Mouse (Mus musculus): ENCODE data around the gene Erp29.

The Erp29 gene

GRCm38 (mm10) chr5:121449976-121450375 is 2.3 kb downstream of the Erp29 start:
- peak; percentile 30 for DNase-seq (ENCODE audit: low read depth, low spot score)

DNA sequence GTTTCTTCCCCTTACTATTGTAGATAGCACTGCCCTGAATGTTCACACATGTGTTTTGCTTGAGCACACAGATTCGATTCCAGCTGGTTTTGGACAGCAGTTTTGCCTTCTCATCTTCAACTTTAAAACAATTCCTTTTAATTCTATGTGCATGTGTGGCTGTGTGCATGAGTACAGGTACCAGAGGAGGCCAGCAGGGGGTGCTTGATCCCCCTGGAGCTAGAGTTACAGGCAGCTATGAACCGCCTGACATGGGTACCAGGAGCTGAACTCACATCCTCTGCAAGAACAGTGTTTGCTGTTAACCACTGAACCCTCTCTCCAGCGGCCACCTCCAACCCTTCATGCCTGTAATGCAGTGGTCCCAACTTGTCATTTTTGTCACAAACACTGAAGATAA is 3.9 kb downstream of the Erp29 start:
- DNase-seq (ENCODE audit: low read depth, low spot score), result no peak

- DNase-seq (ENCODE audit: low read depth, low spot score), result no peak
Observed at GRCm38 (mm10) chr5:121444870-121445269, 7.4 kb downstream of the Erp29 start.

- DNase-seq (ENCODE audit: low read depth, low spot score), result peak; percentile 24
Observed at GRCm38 (mm10) chr5:121443548-121443947, 8.8 kb downstream of the Erp29 start.

- DNase-seq (ENCODE audit: low read depth, low spot score), result no peak
Observed at GRCm38 (mm10) chr5:121438756-121439155, 13.6 kb downstream of the Erp29 start.

DNA sequence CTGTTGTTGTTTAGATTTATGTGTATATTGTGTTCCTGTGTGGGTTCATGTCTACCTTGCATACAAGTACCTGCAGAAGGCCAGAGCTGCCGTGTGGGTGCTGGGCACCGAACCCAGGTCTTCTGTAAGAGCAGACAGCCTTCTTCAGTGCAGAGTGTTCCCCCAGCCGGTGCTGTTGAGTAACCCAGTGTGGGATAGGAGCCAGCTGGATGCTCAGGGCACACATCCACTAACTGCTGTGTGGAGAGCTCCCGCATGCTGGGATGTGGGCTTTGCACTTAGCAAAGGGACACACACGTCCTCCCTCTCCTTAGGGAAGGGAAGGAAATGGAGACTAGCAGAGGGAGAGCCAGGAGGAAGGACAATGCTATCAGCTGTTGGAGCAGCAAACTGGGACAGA is 14.2 kb downstream of the Erp29 start:
- no peak for DNase-seq (ENCODE audit: low read depth, low spot score)

DNA sequence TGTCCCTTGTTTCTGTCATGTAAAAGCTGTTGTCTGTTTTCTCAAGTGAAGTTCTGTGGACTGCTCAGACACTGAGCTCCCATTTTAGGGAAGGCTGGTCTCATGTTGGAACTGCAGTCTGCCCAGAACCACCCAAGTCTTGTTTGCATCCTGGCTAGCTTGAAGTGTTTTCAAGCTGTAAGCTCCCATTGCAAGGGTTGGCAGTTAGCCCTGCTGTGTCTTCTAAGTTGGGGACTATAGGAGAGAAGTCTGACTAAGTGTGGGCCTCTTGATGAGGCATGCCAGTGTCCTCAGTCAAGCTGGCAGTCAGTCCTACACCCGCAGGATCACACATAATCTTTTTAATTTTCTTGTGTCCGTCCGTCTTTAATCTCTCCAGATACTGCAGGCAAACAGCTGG is 23.4 kb downstream of the Erp29 start:
- DNase-seq (ENCODE audit: low read depth, low spot score), result no peak

GRCm38 (mm10) chr5:121423297-121423696 is 29.0 kb downstream of the Erp29 start:
- no peak for DNase-seq (ENCODE audit: low read depth, low spot score)

GRCm38 (mm10) chr5:121422787-121423186 is 29.5 kb downstream of the Erp29 start:
- no peak for DNase-seq (ENCODE audit: low read depth, low spot score)

DNA sequence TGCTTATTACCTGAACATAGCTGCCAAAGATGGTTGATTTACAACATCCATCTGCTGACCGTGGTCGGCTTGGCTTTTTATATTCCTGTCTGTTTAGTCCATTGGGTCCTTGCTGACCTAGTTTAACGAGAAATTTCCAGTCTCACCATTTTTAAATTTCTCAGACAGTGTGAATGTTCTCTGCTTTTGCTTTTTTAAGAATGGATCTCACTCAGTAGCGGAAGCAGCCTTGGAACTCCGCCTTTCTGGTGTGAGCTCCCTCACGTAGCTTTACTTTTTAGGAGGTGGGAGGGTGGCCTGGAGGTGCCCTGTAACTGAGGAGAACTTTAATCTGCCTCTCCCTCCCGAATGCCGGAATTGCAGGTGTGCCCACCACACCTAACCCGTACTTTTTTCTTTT is 31.6 kb downstream of the Erp29 start:
- DNase-seq (ENCODE audit: low read depth, low spot score), result no peak

- DNase-seq (ENCODE audit: low read depth, low spot score), result no peak
Observed at GRCm38 (mm10) chr5:121410975-121411374, 41.3 kb downstream of the Erp29 start.

- no peak for DNase-seq (ENCODE audit: low read depth, low spot score)
Observed at GRCm38 (mm10) chr5:121407856-121408255, 44.5 kb downstream of the Erp29 start.

- DNase-seq (ENCODE audit: low read depth, low spot score), result no peak
Observed at GRCm38 (mm10) chr5:121400849-121401248, 51.5 kb downstream of the Erp29 start.

DNA sequence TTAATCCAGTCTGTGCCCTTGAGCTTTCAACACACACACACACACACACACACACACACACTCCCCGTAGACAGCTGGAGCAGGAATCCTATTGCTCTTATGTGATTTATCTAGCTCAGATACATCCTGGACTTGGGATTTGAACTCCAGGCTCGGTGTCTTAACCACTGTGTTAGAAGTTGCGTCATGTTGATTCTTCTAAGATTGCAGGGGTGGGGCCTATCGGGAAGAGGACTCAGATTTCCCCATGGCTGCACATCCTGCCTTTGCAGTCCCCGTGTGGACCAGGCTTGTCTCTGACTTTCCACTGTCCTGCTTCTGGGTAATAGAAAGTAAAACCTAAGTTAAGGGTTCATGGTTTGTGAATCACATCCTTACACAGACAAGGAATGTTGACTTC is 52.2 kb downstream of the Erp29 start:
- DNase-seq (ENCODE audit: low read depth, low spot score), result no peak

- DNase-seq (ENCODE audit: low read depth, low spot score), result no peak
Observed at GRCm38 (mm10) chr5:121399540-121399939, 52.8 kb downstream of the Erp29 start.

DNA sequence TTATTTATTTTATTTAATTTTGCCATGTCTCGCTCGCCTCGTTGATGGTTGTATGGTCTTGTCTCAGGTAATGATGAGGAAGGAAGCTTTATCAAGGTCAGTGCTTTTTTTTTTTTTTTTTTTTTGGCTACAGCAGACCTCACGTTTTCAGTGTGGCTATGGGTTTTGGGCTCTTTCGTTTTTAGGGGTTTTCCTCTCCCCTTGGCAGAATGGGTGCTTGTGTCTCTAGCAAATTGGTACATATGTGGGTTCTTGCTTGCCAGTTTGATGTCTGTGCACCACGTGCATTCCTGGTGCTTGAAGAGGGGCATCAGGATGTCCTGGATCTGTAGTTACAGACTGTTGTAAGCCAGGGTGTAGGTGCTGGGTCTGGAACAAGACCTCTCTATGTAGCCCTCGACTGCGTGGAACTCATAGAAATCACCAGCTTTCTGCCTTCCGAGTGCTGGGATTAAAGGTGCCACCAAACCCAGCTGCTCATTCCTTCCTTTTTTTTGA is 53.3 kb downstream of the Erp29 start:
- DNase-seq (ENCODE audit: low read depth, low spot score), result no peak

DNA sequence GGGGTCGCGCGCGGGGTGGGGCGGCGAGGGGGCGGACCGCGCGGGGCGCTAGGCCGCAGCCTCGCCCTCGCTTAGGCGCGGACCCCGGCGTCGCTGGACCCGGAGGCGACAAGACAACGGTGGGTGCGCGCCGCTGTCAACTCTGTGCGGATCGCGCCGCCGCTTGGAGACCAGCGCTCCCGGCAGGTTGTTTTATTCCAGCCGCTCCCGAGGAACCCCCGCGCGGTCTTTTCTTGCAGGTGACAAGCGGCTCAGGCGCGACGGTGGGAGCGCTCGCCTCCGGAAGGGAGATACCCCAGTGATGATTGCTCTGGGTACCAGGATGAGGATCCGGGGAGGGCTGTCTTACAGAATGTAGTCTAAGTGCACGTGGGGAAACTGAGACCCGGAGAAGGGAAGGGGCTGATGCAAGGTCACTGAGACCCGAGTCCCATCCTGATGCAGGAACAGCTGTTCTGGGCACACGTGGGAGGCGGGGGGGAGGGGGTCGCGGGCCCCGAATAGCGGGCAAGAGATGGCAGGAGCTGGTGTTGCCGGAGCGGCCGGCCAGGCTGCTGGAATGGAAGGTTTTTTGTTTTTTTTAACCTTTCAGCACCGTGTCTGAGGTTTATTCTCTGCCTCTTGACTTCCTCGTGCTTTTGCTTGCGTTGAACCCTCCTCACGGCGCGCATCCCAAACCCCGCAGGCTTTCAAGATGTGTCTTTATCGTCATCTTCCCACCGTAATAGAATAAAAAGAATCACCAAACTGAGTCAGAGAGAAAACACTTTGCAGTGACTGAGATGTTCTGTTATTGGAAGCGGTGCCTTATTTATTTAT is 54.0 kb downstream of the Erp29 start:
- DNase-seq (ENCODE audit: low read depth, low spot score), result no peak

GRCm38 (mm10) chr5:121397187-121398145 is 54.8 kb downstream of the Erp29 start, which contains the start of gene Naa25:
Naa25 (plus strand) TSS chr5:121397936.
- DNase-seq (ENCODE audit: low read depth, low spot score), result peak; percentile 96

GRCm38 (mm10) chr5:121395621-121396020 is 56.7 kb downstream of the Erp29 start:
- DNase-seq (ENCODE audit: low read depth, low spot score), result no peak

DNA sequence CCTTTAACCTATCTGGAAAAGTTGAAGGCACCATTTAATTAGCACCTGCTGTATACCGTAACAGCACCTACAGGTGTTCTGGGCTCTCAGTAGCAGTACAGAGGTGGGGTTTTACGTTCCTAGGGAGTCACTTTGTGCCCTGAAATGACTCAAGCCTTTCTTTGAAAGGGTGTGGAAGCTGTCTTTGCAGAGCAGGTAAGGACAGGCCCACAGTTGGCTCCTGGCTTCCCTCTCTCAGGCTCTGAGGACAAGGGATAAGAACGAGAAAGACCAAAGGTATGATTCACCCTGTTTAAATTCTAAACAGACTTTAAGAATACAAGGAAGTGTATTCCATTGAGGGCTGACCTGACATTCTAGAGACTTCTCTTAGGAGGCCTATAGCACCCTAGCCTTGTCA is 58.9 kb downstream of the Erp29 start:
- no peak for DNase-seq (ENCODE audit: low read depth, low spot score)

DNA sequence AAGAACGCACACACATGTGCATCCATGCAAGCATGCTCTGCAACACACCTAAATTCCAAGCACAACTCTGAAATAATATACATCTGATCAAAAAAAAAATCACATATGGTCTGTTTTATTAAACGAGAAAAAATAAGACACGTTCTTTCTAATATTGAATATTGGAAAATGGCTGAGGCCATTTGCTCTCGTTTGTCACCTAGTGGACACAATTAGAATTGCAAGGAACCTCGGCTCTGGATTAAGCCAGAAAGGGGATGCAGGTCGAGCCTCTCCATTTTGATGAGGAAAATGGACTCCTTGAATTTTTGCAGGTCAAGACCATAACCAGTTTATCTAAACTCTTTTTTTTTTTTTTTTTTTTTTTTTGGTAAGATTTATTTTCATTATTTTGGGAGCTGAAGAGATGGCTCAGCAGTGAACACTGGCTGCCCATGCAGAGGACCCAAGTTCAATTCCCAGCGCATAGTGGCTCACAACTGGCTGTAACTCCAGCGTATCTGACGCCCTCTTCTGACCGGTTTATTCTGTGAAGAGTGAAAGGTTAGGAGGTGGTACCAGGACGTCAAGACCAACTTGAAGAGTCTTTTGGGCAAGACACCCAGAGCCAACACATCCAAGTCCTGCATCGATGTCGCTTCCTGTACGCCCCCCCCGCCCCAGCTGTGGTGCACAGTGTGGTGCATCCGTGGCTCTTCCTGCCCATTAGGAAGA is 59.5 kb downstream of the Erp29 start:
- no peak for DNase-seq (ENCODE audit: low read depth, low spot score)

DNA sequence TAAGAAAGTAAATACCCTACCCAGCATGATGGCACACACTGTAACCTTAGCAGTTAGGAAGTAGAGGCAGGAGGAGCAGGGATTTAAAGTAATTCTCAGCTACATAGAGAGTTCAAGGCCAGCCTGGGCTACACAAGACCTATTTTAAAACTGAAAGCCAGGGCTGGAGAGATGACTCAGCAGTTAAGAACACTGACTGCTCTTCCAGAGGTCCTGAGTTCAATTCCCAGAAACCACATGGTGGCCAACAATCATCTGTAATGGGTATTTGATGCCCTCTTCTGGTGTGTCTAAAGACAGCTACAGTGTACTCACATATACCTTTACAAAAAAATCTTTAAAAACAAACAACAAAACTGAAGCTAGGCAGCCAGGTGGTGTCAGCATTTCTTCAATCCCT is 62.6 kb downstream of the Erp29 start:
- DNase-seq (ENCODE audit: low read depth, low spot score), result no peak
